ENCODE assay signal across 19 mouse cellular contexts in the genomic region with DNA sequence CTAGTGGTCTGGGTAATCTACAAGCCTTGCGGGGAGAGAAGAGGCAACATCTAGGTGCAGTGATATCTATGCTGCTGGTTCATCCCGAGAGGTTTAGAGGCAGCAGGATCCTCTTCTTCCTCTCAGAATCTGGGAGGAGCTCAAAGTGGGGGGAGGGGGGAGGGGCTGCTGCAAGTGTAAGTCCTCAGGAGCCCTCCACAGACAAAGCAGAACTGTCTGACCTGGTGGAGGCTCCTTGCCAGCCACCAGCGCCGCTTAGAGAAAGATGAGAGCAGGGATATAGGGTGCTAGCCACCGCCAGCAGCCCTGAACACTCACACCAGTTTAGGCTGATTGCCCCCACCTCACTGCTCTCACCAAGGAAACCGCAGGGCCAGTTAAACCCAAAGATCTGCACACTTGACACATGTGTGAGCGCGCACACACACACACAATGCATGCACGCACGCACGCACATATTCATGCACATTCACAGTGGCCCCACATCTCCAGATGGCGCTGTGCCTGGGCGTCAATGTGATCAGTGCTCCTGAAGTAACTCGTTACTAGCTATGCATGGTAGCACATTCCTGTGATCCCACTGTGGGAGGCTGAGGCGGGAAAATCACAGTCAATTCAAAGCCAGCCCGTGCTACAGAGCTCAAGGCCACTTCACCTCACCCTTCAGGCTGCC. TPM values are rescaled to one million over a fixed set of nuclear protein-coding genes. Genes with fewer than 3 reads are reported as not detected.
DNase-seq lines count a peak whose midpoint lies in the region; ATAC-seq lines count a peak whose summit lies in the region.
"Had no signal": no experiment of that assay in that cellular context is flagged by ENCODE, and none has a peak within 500 bp of the region (broad histone marks: within the 10 kb centered on the region; RNA-seq: fewer than 3 reads in every experiment).

No protein-coding gene starts in this region.

- H3K27ac ChIP-seq in intestine, embryonic 14.5 days (ENCODE audit: low read depth): no peak overlapping the region
- no peak overlapping the region for H3K27ac ChIP-seq in intestine, embryonic 16.5 days (ENCODE audit: low read length)
- H3K27ac ChIP-seq: embryonic facial prominence, embryonic 15.5 days; liver, embryonic 13.5 days; midbrain, embryonic 13.5 days had no signal

- 76% methylated on average over 16 of the region's 16 CpGs for WGBS in intestine, embryonic 14.5 days
- WGBS in intestine, embryonic 16.5 days: 78% methylated on average over 16 of the region's 16 CpGs

- no peak for ATAC-seq in intestine, embryonic 14.5 days (replicated peaks; ENCODE audit: low FRiP score, low TSS enrichment, low read depth)
- no peak for ATAC-seq in intestine, embryonic 16.5 days
- no peak for ATAC-seq in erythroid progenitor cell, adult 5-6 weeks (replicated peaks; ENCODE audit: low FRiP score, poor library complexity, severe bottlenecking)
- ATAC-seq: midbrain, embryonic 13.5 days had no signal

- peak; percentile 20 for DNase-seq in intestine, embryonic 14.5 days (ENCODE audit: low spot score)
- DNase-seq in retina, postnatal 1 day: peak; percentile 30
- DNase-seq in retina, embryonic 14.5 days (ENCODE audit: low spot score): no peak
- peak; percentile 18 for DNase-seq in brain, adult 2 months (ENCODE audit: low read depth, low spot score)
- no peak for DNase-seq in kidney, adult 8-10 months
- DNase-seq: cerebellum, adult 18-20 months; gastrocnemius, postnatal 36 days; kidney, adult 18-20 months; kidney, postnatal 25 days; liver, embryonic 13.5 days; lung, postnatal 14 days; thymus, adult 18-20 months had no signal

- H3K27me3 ChIP-seq in intestine, embryonic 14.5 days (replicated peaks; ENCODE audit: control insufficient read depth, insufficient read depth, low read length): no peaks in the 10 kb centered on the region
- no peaks in the 10 kb centered on the region for H3K27me3 ChIP-seq in intestine, embryonic 16.5 days (replicated peaks; ENCODE audit: control insufficient read depth, insufficient read depth, low read length)
- H3K27me3 ChIP-seq: embryonic facial prominence, embryonic 15.5 days; heart, embryonic 12.5 days; midbrain, embryonic 13.5 days had no signal

- H3K4me2 ChIP-seq in intestine, embryonic 14.5 days (ENCODE audit: low read length): no peak overlapping the region
- H3K4me2 ChIP-seq in intestine, embryonic 16.5 days (ENCODE audit: low read depth, low read length): no peak overlapping the region
- H3K4me2 ChIP-seq: embryonic facial prominence, embryonic 15.5 days; heart, embryonic 12.5 days; liver, embryonic 13.5 days; midbrain, embryonic 13.5 days had no signal

- no peaks in the 10 kb centered on the region for H3K9me3 ChIP-seq in intestine, embryonic 14.5 days (ENCODE audit: control insufficient read depth, low read length)
- H3K9me3 ChIP-seq in intestine, embryonic 16.5 days (ENCODE audit: control insufficient read depth, low read length): no peaks in the 10 kb centered on the region
- H3K9me3 ChIP-seq: embryonic facial prominence, embryonic 15.5 days; heart, embryonic 12.5 days; liver, embryonic 13.5 days; midbrain, embryonic 13.5 days had no signal

- no peak overlapping the region for H3K4me3 ChIP-seq in intestine, embryonic 14.5 days (ENCODE audit: low read depth, low read length)
- H3K4me3 ChIP-seq in intestine, embryonic 16.5 days (ENCODE audit: low read length): no peak overlapping the region
- H3K4me3 ChIP-seq: embryonic facial prominence, embryonic 15.5 days; heart, embryonic 12.5 days; liver, embryonic 13.5 days; midbrain, embryonic 13.5 days; myocyte had no signal

- H3K36me3 ChIP-seq in intestine, embryonic 14.5 days (ENCODE audit: control insufficient read depth, insufficient read depth, low read length): peaks cover under 1% of the 10 kb centered on the region; the same call in 1 of the 2 replicates
- no peaks in the 10 kb centered on the region for H3K36me3 ChIP-seq in intestine, embryonic 16.5 days (ENCODE audit: control insufficient read depth, insufficient read depth, low read length)
- H3K36me3 ChIP-seq: embryonic facial prominence, embryonic 15.5 days; heart, embryonic 12.5 days had no signal

- no peak overlapping the region for H3K9ac ChIP-seq in intestine, embryonic 14.5 days (ENCODE audit: low read length)
- H3K9ac ChIP-seq in intestine, embryonic 16.5 days (ENCODE audit: low read depth, low read length): no peak overlapping the region
- H3K9ac ChIP-seq: embryonic facial prominence, embryonic 15.5 days; heart, embryonic 12.5 days; liver, embryonic 13.5 days; midbrain, embryonic 13.5 days had no signal

- H3K4me1 ChIP-seq in intestine, embryonic 14.5 days (replicated peaks; ENCODE audit: control insufficient read depth, insufficient read depth, low read length): no peaks in the 10 kb centered on the region
- H3K4me1 ChIP-seq in intestine, embryonic 16.5 days (ENCODE audit: control insufficient read depth, insufficient read depth, low read length): no peaks in the 10 kb centered on the region
- H3K4me1 ChIP-seq: midbrain, embryonic 13.5 days had no signal

RNA-seq across cellular contexts. Expression of a gene that starts 15.4 kb away (rescaled TPM):
- polyA plus RNA-seq in intestine, embryonic 14.5 days (2014; fragmentation: Nextera tagmentation; extraction: Ambion mirVana): 21.3 and 21.9 TPM in 2 replicates
- 8.2 and 11.5 TPM in 2 replicates for polyA plus RNA-seq in intestine, embryonic 16.5 days (2015; fragmentation: Nextera tagmentation; extraction: Ambion mirVana)
- 19.1 and 23.1 TPM in 2 replicates for total RNA-seq in erythroid progenitor cell, adult 5-6 weeks (2015; ENCODE audit: low replicate concordance)
- total RNA-seq in erythroid progenitor cell, adult 5-6 weeks (2017; ENCODE audit: low replicate concordance): 13.3 and 17.6 TPM in 2 replicates

RNA-seq across cellular contexts. Expression of a gene that starts 24.4 kb away (rescaled TPM):
- polyA plus RNA-seq in intestine, embryonic 14.5 days (2014; fragmentation: Nextera tagmentation; extraction: Ambion mirVana): 2.6 TPM in 2 replicates
- 1.5 and 1.7 TPM in 2 replicates for polyA plus RNA-seq in intestine, embryonic 16.5 days (2015; fragmentation: Nextera tagmentation; extraction: Ambion mirVana)
- not detected in 2 replicates for total RNA-seq in erythroid progenitor cell, adult 5-6 weeks (2015; ENCODE audit: low replicate concordance)
- 0.13 and 0.23 TPM in 2 replicates for total RNA-seq in erythroid progenitor cell, adult 5-6 weeks (2017; ENCODE audit: low replicate concordance)

RNA-seq across cellular contexts. Expression of a gene that starts 42.4 kb away (rescaled TPM):
- polyA plus RNA-seq in intestine, embryonic 14.5 days (2014; fragmentation: Nextera tagmentation; extraction: Ambion mirVana): 4.2 TPM in 2 replicates
- 2.3 and 2.6 TPM in 2 replicates for polyA plus RNA-seq in intestine, embryonic 16.5 days (2015; fragmentation: Nextera tagmentation; extraction: Ambion mirVana)
- not detected in 2 replicates for total RNA-seq in erythroid progenitor cell, adult 5-6 weeks (2015; ENCODE audit: low replicate concordance)
- 0.13 TPM in 1 of 2 replicates, not detected in the other for total RNA-seq in erythroid progenitor cell, adult 5-6 weeks (2017; ENCODE audit: low replicate concordance)
- total RNA-seq: hematopoietic stem cell, adult 5-6 weeks had no signal
- polyA plus RNA-seq: myocyte had no signal

Comparison
In these comparisons a context has a peak if more than half of its experiments do, and no peak if none do; other contexts are left out.
1. DNase-seq: peak in intestine, embryonic 14.5 days (single experiment), retina, postnatal 1 day (single experiment) and brain, adult 2 months (single experiment); none in retina, embryonic 14.5 days (single experiment) and kidney, adult 8-10 months (0 of 2).